Mouse (Mus musculus) gastrocnemius, postnatal 25 days (tissue): ENCODE data around the gene Zfp428. TPM values are rescaled to one million over a fixed set of nuclear protein-coding genes. Genes with fewer than 3 reads are reported as not detected.
"Not testable (repeated sequence)": the region's sequence is repeated elsewhere in the genome, so short reads cannot be mapped to it uniquely, and the experiment has no call there.

Source experiments
- DNase-seq: peaks from one replicate; pipeline ENCODE4 v3.0.0; 2022
- total RNA-seq, 2 experiments: library from RNA; stranded (reverse); gene quantifications; 1 replicate in 1 of 2; 2 replicates in 1 of 2; pipeline ENCODE4 v1.2.3; 2021

The Zfp428 gene
- total RNA-seq, 2 experiments from 2014 or later = 4.0 TPM

DNA sequence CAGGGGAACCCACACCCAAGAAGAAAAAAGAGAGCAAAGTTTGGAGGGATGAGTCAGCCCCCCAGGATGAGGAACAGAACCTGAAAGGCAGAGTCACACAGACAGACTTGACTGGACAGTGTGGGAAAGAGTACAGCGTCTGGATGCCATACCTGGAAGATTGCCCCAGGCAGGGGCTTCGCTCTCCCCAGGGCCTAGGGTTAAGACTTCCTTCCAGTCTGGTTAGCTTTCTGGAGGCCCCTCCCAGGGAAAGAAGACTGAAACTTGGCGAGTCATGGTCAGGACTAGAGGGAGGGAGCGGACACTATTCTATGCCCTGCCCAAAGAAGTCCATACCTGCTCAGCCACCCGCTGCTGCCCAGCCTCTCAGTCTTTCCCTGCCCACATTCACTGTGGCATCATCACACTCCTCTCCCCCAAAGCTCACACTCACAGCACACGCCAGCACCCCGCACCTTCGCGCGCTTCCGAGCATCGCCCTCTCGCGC is 25.8 kb upstream of the Zfp428 start:
- DNase-seq = no peak

DNA sequence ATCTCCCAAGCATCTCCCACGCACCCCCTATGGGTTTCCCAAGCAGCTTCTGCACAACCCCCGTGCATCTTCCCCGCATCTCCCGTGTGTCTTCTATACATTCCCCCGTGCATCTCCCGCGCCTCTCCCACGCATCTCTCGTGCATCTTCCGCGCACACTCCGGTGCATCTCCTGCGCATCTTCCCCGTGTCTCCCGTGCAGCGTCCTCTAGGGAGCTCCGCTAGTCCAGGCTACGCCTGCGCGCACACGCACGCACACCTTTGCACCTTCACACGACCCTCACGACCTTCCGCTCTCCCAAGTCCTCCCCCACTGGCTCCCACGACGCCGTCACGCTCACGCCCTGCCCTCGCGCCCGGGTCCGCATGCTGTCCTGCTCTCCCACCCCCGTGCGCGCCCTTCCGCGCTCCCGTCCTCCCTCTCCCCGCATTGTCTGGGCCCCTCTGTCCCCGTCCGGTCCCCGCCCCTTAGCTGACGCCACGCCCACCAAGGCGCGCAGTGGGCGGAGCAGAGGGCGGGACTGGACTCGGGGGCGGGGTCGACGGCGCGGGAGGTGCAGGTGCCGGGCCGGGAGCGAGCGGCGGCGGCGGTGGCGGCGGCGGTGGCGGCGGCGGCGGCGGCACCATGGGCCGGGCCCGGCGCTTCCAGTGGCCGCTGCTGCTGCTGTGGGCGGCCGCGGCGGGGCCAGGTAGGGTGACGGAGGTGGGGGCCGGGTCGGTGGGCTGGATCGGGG is 25.2 kb upstream of the Zfp428 start, which contains the start of gene Cadm4:
Cadm4 (plus strand) TSS at position 550 of the 734 bp plus-strand sequence.
- peak; percentile 79 for DNase-seq

DNA sequence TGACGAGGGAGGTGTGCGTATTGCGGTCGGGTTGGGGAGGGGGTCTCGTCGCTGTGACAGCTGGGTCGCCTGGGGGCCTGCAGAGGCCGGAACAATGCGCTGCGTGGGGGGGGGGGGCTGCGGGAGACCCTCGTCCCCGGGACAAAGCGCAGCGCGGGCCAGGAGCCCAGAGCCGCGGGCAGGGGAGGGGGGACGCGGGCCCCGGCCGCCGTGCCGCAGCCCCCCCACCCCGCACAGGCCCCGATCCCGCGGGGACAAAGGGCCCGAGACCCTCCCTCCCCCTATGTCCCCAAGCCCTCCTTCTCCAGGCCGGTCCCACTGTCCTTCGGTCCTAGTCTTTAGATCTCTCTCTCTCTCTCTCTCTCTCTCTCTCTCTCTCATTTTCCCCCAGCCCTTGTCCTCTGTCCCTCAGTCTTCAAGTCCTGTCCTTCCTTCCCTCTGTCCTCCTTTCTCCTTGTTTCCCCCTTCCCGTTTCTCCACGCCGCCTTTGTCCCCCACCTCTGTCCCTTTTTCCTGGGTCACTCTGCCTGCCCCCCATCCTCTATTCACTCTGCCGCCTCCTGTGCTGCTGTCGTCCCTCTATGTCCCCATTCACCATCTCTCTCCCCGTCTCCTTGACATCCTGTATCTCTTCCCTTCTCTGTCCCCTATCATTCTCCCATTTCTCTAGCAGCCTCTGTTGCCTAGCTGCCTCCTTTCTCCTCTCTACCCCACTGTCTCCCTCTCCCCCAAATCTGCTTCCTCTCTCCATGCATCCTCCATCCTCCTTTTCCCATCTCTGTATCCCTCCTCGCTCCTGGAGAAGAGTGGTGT is 24.4 kb upstream of the Zfp428 start:
- DNase-seq = no peak

DNA sequence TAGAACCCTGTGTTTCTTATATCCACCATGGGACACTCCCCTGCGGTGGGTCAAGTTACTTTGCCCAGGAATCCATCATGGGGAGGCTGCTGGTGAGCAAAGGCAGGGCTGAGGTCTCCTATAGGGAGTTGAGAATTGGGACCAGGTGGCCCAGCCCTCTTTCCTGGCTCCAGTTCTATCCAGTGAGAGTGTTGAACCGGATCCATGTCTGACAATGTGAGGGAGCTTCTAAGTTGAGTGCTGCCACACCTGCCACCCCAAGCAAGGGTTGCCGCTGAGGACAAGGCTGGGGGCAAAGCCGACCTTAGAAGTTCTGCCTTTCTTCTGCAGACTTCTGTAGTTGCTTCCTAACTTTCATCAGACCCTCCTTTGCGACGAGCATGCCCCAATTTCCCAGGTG is 23.5 kb upstream of the Zfp428 start:
- not testable (repeated sequence) for DNase-seq

DNA sequence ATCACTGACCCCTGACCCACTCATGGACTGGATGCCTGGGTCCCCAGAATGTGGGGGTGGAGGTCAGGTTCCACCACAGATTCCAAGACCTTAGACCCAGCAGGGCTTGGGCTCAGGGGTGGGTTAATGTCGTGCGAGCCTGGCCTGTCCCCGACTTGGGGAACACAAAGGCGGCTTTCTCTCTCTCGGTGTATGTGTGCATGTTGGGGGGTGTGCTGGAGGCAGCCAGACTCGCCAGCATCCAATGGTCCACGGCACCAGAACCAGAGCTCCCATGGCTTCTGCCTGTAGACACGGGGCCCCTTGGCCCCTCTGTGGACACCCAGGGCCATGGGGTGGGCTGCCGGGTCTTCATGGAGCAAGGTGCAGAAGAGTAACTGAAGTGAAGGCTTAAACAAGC is 21.3 kb upstream of the Zfp428 start:
- no peak for DNase-seq

DNA sequence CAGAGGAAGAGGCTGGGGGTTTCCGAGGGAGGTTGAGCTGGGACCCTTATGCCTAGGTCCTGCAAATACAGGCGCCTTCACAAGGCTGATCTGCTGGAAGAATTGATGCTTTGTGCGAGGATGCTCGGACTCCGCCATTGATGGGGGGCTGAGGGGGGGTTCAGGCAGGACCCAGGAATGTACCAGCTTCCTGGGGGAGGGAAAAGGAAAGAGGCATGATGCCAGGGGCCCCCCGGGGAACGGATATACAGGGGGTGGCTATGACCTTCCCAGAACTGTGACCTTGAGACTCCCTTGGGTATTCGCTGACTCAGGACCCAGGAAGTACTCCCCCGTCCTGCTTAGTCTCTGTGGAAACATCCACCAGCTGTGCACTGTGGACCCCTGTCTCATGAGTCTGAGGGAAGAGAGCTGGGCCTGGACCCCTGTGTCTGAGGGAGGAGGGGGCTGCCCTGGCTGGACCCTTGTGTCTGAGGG is 20.1 kb upstream of the Zfp428 start:
- DNase-seq = no peak

DNA sequence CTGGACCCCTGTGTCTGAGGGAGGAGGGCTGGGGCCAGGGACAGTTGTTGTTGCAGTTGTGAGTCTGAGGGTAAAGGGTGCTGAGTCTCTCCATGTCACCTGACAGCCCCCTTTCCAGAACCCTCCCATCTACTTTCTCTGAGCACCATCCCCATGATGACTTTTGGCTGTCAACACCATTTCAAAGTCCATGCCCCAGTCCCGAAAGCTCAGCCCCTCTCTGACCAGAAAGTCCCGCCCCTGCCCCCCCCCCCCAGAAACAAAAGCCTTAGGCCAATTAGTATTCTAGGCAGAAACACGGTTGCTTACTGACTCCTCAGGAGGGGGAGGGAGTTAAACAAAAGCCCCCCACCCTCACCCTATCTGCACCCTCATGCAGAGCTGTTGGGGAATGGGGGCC is 19.4 kb upstream of the Zfp428 start:
- no peak for DNase-seq

DNA sequence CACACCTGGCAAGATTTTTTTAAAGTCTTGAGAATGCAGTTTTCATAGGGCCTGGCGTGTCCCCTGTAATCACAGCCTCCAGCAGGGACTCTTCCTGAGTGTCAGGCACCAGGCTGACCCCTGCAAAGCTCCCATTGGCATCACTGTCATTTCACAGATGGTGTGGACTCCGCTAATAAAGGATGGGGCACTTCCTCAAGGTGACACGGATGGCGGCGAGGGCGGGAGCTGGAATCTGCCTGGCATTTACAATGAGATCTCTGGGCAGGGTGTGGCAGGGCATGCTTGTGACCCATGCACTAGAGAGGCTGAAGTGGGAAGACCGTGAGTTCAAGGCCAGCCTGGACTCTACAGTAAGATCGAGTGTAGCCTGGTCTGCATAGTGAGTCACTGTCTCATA is 18.5 kb upstream of the Zfp428 start:
- no peak for DNase-seq

DNA sequence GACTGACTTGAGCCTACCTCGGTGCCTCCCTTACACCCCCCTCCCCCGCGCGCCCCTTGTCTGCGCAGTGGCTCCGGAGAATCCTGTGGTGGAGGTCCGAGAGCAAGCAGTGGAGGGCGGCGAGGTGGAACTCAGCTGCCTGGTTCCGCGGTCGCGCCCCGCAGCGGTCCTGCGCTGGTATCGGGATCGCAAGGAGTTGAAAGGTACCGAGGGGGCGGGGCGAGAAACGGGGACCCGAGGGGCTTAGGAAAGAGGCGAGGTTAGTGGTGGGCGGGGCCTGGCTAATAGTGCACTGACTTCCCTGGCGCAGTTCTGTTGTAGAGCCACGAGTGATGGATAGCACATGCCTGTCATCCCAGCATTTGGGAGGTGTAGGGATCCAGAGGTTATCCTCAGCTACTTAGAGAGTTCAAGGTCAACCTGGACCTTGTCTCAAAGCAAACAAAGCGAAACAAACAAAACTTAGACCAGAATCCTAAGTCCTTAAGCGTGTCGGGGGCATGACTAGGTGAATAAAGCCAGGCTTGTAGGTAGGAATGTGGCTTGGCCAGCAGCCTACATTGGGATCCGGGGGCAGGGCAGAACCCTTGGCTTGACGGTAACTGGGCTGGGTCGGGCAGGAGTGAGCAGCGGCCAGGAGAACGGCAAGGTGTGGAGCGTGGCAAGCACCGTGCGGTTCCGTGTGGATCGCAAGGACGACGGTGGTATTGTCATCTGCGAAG is 6.8 kb upstream of the Zfp428 start:
- DNase-seq = no peak

DNA sequence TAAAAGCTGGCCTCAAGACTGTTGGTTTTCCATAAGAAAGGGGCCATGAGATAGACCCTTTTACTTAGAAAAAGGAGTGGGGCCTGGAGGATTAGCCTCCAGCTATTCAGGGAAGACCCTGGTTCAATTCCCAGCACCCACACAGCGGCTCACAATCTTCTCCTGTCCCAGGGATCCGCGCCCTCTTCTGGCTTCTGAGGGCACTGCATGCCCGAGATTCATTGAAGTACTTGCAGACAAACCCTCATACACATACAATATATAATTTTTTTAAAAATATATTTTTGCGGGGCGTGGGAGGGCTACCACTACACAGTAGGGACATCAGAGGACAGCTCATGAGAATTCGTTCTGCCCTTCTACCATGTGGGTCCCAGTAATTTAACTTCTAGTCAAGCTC is 5.9 kb upstream of the Zfp428 start:
- DNase-seq = no peak

DNA sequence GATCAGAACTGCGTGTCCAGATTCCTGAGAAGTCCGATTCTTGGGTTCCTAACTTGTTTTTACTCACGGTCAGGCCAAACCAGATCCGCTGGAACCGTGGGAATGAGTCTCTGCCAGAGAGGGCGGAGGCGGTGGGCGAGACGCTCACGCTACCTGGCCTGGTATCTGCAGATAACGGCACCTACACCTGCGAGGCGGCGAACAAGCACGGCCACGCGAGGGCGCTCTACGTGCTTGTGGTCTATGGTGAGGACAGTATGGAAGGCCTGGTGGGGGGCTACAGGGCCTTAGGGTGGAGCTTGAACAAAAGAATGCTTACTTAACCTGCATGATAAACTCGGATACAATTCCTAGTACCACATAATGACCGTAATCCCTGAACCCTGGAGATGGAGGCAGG is 5.3 kb upstream of the Zfp428 start:
- no peak for DNase-seq

DNA sequence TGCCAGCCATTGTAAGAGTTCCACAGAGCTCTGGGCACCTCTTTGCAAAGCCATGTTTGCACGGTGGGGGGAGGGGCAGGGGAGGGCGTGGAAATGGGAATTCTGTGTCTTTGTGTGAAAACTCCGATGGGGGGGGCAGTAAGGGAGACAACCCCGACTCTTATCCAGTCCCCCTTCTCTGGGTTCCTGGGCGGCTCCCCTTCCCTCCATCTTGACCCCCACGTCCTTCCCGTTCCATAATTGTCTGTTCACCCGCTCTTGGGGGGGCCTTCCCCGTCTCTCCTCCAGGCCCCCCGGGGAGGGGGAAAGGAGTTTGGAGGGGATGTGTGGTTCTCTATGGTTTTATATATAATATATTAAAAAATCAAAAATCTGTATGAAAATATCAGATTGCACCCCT is 2.8 kb upstream of the Zfp428 start:
- DNase-seq = no peak

DNA sequence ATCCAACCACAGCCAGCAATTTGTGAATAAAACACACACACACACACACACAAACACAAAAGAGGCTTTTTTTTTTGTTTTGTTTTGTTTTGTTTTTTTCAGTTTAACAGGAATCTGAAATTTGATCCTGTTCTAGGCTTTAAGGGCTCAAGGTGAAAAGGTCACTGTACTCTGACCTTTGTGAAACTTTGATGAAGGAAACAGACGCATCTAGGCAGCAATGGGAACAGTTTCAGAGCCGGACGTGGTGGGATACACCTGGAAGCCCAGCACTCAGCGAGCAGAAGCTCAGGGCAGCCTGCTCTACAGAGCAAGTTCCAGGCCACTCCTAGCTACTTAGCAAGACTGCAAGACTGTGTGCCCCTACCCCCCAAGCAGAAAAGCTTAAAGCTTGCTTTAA is 1.9 kb upstream of the Zfp428 start:
- no peak for DNase-seq

DNA sequence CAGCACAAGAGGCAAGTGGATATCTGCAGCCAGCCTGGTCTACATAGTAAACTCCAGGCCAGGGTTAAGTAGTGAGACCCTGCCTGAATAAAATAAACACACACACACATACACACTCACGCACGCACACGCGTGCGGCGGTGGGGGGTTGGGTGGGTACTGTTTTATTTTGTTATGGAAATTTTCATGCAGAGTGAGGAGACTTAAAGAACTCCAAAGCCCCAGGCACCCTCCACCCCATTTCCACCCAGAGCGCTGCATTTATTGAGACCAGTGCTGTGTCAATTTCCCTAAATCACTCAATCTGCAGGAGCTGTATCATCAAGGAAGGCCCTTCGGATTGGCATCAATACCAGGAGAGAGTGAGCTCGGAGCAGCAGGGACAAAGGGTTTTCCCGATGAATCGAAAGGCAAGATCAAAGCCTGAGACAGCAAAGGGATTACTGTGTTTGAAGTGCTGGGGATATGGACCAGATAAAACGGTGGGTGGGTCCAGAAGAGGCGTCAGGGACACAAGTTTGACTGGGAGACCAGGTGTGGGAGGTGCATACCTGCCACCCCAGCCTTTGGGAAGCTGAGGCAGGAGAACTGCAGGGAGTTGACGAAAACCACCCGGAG is 1.2 kb upstream of the Zfp428 start:
- DNase-seq = no peak

DNA sequence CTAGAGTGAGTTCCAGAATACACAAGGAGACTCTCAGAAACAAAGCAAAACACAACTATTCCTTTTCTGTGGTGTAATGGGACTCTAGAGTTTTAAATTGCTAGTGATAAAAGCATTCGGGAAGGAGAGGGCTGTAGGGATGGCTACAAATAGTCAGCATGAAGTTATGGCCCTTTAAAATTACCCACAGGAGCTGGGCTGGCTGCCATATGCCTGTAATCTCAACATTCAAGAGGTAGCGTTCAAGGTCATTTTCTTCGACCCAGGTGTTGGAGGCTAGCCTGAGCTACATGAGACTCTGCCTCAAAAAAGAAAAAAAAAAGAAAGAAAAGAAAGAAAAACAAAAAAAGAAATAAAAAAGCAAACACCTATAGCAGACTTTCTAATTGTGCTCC is 744 bp upstream of the Zfp428 start:
- no peak for DNase-seq

DNA sequence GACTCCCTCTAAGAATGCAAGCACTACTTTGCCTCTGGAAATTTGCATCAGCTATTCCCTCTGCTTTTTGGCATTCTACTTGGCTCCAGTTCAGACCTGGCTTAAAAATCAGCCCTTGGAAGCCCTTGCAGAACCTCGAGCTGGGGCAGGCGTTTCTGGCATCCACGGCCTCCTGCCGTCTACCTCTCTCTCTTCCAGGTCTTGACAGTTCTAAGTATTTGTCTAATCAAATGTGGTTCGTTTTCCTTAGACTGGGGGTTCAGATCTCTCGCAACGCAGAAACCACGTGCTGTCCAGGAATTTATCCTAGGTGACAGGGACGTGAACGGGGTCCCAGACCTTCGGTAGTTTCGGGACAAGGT is 349 bp upstream of the Zfp428 start:
- peak; percentile 58 for DNase-seq

DNA sequence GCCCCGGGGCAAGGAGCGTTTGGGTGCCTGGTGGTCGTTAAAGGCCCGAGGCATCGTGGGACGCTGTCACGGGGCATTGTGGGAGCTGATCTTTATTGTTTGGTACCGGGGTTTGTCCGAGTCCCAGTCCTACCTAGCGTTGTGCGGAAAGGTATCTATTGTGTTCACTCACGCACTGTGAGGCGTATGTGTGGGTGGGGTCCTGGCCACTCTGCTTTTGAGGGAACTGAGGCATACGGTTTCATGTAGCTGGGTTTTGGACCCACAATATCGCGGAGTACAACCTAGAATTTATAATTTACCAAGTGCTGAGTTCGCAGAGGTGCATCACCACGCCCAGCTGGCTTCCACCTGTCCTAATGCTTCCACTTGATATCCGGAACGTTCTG is 914 bp downstream of the Zfp428 start:
- no peak for DNase-seq

DNA sequence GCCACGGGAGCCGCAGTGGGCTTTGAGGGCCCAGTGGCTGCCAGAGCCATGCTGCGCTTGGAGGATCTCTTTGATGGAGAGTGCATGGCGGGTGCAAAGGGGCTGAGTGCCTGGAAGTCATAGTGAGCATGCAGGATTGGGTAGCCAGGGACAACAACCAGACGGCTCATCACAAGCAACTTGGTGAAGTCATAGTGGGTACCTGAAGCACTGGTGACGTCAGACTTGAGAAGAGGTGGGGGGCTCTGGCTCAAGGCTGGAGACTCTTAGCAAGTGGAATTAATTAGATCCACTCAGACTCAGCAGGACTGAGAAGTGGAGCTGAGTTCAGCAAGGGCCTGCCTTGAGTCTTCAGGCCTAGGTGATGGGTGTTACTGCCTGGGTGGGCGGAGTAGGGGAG is 5.5 kb downstream of the Zfp428 start, which contains the start of gene AC161166.1:
AC161166.1 (minus strand) TSS at position 101 of the 400 bp plus-strand sequence.
- DNase-seq = no peak

DNA sequence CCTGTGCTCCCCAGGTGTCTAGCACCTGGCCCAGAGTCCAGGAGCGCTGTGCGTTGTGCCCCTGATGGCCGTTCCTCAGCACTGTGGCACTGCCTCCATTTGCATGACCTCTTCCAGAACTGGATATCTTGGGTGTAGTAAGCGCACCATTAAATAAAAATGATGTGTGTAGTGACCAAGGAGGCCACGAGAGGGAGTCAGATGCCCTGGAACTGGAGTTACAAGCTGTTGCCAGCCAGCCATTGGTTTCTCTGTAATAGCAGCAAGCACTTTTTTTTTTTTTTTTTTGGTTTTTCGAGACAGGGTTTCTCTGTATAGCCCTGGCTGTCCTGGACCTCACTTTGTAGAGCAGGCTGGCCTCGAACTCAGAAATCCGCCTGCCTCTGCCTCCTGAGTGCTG is 9.5 kb downstream of the Zfp428 start:
- DNase-seq = not testable (repeated sequence)

DNA sequence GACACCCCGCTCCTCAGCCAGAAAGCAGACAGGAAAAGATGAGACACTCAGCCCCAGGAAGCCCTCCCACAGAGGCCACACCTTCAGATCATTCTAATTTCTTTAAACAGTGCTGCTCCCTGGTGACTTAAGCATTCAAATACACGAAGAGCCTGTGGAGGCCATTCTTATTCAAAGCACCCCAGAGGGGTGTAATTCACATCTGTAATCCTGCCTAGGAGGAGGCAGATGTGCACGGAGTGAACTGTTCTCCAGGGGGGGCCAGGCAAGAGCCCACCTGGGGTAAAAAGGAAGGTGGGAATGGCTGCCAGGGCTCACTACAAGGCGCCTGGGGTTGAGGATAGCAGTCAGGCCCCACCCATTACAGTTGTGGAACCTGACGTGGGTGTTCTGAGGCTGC is 10.3 kb downstream of the Zfp428 start:
- DNase-seq = no peak

DNA sequence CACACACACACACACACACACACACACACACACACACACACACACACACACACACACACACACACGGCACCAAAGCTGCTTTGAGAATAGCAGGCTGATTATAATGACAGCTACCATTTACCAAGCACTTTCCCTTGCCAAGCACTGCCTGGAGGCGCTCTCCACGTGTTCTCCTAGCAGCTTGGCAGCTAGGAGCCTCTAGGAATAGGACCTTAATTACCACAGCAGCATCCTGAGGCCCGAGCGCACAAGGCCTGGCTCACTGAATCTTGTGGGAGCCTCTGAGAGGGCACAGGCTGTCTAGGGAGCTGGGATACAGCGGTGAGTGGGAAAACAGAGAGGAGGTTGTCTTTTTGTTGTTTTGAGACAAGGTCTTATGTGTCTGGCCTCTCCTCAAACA is 10.8 kb downstream of the Zfp428 start:
- no peak for DNase-seq

DNA sequence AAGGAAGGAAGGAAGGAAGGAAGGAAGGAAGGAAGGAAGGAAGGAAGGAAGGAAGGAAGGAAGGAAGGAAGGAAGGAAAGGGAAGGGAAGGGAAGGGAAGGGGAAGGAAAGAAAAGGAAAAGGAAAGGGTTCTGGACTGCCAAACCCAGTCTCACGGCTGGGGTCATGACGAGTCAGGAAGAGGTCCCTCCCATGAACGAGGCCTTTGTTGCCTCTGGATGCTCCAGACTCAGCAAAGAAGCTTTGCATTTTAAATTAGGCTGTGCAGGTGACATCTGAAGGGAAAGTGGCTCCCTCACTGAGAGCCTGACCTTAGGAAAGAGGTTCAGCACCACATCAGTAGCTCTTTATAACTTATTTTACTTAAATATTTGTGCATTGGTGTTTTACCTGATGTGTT is 12.3 kb downstream of the Zfp428 start:
- DNase-seq = no peak
